Mouse (Mus musculus) ES-E14 (cell line): ENCODE data around the gene Srp68.

Source experiments
- HCFC1 ChIP-seq: IDR thresholded peaks from 2 replicates; pipeline ENCODE4 v1.6.1; 2012; ENCODE audit warnings: low read length, inconsistent platforms, borderline replicate concordance; ENCODE audit not compliant: insufficient read depth
- MAFK ChIP-seq: IDR thresholded peaks from 2 replicates; pipeline ENCODE4 v1.6.1; 2014; ENCODE audit warnings: mild to moderate bottlenecking, low read depth, low read length, inconsistent platforms; ENCODE audit not compliant: insufficient read depth

DNA sequence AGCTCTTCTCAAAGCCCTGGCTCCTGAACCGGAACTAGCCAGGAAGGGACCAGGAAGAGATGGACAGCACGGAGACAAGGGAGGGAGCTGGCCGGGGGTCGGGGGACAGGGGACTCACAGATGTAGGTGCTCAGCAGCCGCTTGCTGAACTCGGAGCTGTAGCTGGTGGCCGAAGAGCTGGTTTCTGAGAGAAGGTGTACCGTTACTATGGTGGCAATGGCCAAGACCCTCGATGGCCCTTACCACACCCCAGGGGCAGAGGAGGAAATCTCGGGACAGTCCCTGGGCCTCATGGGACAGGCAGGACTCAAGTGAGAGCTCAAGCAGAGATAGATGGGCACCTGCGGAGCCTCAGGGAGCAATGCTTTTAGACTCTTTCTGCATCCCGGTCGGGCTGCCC, 18.4 kb upstream of the Srp68 start:
- TF ChIP-seq MAFK: no peak
- TF ChIP-seq HCFC1: no peak
